In genomic region chr3:98099287-98099686, GRCm38 (mm10) we compare ENCODE assay signal across 8 mouse cellular contexts.
DNase-seq lines count a peak whose midpoint lies in the region; ATAC-seq and TF ChIP-seq lines count a peak whose summit lies in the region.

No protein-coding gene starts in this region.

- no peak for TF ChIP-seq EP300 in liver, embryonic 14.5 days (IDR thresholded peaks at IDR 0.05; ENCODE audit: low read depth)

- H3K27me3 ChIP-seq in lung, embryonic 14.5 days (ENCODE audit: insufficient read depth, low read length): no peaks in the 10 kb centered on the region
- H3K27me3 ChIP-seq in liver, embryonic 14.5 days (ENCODE audit: control insufficient read depth, insufficient read depth, low read length): no peaks in the 10 kb centered on the region
- no peaks in the 10 kb centered on the region for H3K27me3 ChIP-seq in forebrain, embryonic 14.5 days (replicated peaks; ENCODE audit: control insufficient read depth, insufficient read depth, low read length)

- no peak for ATAC-seq in CD4-positive, CD25-positive, alpha-beta regulatory T cell, adult 4 months
- no peak for ATAC-seq in lung, embryonic 14.5 days (ENCODE audit: insufficient read depth)
- ATAC-seq in liver, embryonic 14.5 days (ENCODE audit: insufficient read depth): no peak
- no peak for ATAC-seq in forebrain, embryonic 14.5 days

- DNase-seq in CD4-positive, CD25-positive, alpha-beta regulatory T cell, adult 2 months (ENCODE audit: low read depth, low spot score): peak; percentile 70
- no peak for DNase-seq in lung, embryonic 14.5 days
- DNase-seq in lung, postnatal 25 days (ENCODE audit: low spot score): no peak
- DNase-seq in liver, embryonic 14.5 days (ENCODE audit: low read depth in 3 of 3, low spot score in 3 of 3): no peak
- DNase-seq in thymus, postnatal 25 days: peak; percentile 32
- DNase-seq in forebrain, embryonic 14.5 days (ENCODE audit: low spot score): no peak
- DNase-seq in gastrocnemius, postnatal 4 days (ENCODE audit: low spot score in 2 of 2): no peak

- H3K9me3 ChIP-seq in lung, embryonic 14.5 days (ENCODE audit: low read depth, low read length): peaks cover 6% of the 10 kb centered on the region; the same call in 1 of the 2 replicates
- no peaks in the 10 kb centered on the region; the same call in 1 of the 2 replicates for H3K9me3 ChIP-seq in liver, embryonic 14.5 days (ENCODE audit: control insufficient read depth, low read length)
- no peaks in the 10 kb centered on the region for H3K9me3 ChIP-seq in forebrain, embryonic 14.5 days (replicated peaks; ENCODE audit: control insufficient read depth, low read length)

- 86% methylated on average over 10 of the region's 10 CpGs for WGBS in lung, embryonic 14.5 days
- 76% methylated on average over 10 of the region's 10 CpGs for WGBS in liver, embryonic 14.5 days (ENCODE audit: insufficient replicate concordance)
- WGBS in forebrain, embryonic 14.5 days: 86% methylated on average over 10 of the region's 10 CpGs

- no peaks in the 10 kb centered on the region for H3K4me1 ChIP-seq in lung, embryonic 14.5 days (ENCODE audit: insufficient read depth)
- H3K4me1 ChIP-seq in liver, embryonic 14.5 days (replicated peaks; ENCODE audit: control insufficient read depth in 2 of 2, insufficient read depth in 2 of 2, low read length in 1 of 2): 0 out of 4 replicates have a peak, but pooled peaks cover 0 to under 1% of the 10 kb centered on the region in 2 experiments
- H3K4me1 ChIP-seq in forebrain, embryonic 14.5 days (ENCODE audit: control insufficient read depth, insufficient read depth, low read length): peaks cover 2% of the 10 kb centered on the region; the same call in 1 of the 2 replicates

- H3K4me3 ChIP-seq in lung, embryonic 14.5 days (ENCODE audit: low read depth, low read length): no peak overlapping the region
- H3K4me3 ChIP-seq in liver, embryonic 14.5 days (ENCODE audit: insufficient read depth in 1 of 2, low read depth in 2 of 2, low read length in 2 of 2): no peak overlapping the region
- H3K4me3 ChIP-seq in forebrain, embryonic 14.5 days (ENCODE audit: low read depth, low read length): no peak overlapping the region

- H3K4me2 ChIP-seq in lung, embryonic 14.5 days: no peak overlapping the region
- no peak overlapping the region for H3K4me2 ChIP-seq in liver, embryonic 14.5 days (ENCODE audit: low read depth)
- H3K4me2 ChIP-seq in forebrain, embryonic 14.5 days (ENCODE audit: low read length): no peak overlapping the region

- peaks cover 75% of the 10 kb centered on the region for H3K36me3 ChIP-seq in lung, embryonic 14.5 days (ENCODE audit: insufficient read depth)
- H3K36me3 ChIP-seq in liver, embryonic 14.5 days (replicated peaks; ENCODE audit: control insufficient read depth, insufficient read depth, low read depth): peaks cover 14% of the 10 kb centered on the region
- peaks cover 57% of the 10 kb centered on the region for H3K36me3 ChIP-seq in forebrain, embryonic 14.5 days (ENCODE audit: control insufficient read depth, insufficient read depth, low read length)

- peak; percentile 52 for TF ChIP-seq CTCF in lung, embryonic 14.5 days (IDR thresholded peaks at IDR 0.05; ENCODE audit: low read depth)
- peak; percentile 81 for TF ChIP-seq CTCF in liver, embryonic 14.5 days (IDR thresholded peaks at IDR 0.05; ENCODE audit: low read depth)

- no peak overlapping the region for H3K9ac ChIP-seq in lung, embryonic 14.5 days
- no peak overlapping the region for H3K9ac ChIP-seq in liver, embryonic 14.5 days (replicated peaks)
- no peak overlapping the region for H3K9ac ChIP-seq in forebrain, embryonic 14.5 days (ENCODE audit: low read length)

- H3K27ac ChIP-seq in lung, embryonic 14.5 days (ENCODE audit: low read depth): peak overlapping the region; percentile 50
- no peak overlapping the region for H3K27ac ChIP-seq in liver, embryonic 14.5 days
- no peak overlapping the region for H3K27ac ChIP-seq in forebrain, embryonic 14.5 days (ENCODE audit: low read depth, low read length)

Comparison
In these comparisons a context has a peak if more than half of its experiments do, and no peak if none do; other contexts are left out.
1. DNase-seq: peak in CD4-positive, CD25-positive, alpha-beta regulatory T cell, adult 2 months (single experiment) and thymus, postnatal 25 days (single experiment); none in lung, embryonic 14.5 days (single experiment), lung, postnatal 25 days (single experiment), liver, embryonic 14.5 days (0 of 3), forebrain, embryonic 14.5 days (single experiment) and gastrocnemius, postnatal 4 days (0 of 2).